Comparison of ENCODE assay signal across 10 mouse cellular contexts in the genomic region with DNA sequence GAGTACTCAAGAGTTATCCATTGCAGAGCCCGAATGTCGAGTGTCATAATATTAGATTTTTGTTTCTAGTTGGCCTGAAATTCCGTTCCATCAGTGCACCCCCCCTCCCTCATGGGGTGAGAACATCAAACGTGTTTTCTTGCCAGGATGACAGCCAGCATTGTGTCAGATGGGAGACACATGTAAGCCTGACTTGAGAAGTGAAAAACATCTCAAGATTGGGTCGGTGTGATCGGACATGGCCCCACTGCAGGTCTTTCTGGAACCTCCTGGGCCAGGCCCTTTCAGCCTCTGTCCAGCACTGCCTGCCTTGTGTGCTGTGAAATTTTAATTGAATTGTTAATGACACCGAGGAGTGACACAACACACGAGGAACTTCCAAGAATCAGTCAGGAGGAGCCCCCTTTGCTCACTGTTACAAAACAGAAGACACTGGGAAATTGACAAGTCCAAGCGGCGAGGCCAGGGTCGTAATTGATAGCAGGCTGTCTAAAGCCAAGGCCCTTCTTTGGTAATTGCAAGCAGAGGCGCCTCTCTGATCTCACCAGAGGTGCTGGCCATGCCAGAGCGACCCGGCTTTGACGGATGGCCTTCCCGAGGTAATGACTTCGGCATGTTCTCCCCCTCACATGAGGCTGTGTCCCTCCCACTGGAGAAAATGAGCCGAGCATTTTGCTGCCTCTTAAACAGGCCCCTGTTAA.
DNase-seq lines count a peak whose midpoint lies in the region; ATAC-seq and TF ChIP-seq lines count a peak whose summit lies in the region.
"Had no signal": no experiment of that assay in that cellular context is flagged by ENCODE, and none has a peak within 500 bp of the region (broad histone marks: within the 10 kb centered on the region; RNA-seq: fewer than 3 reads in every experiment).

No protein-coding gene starts in this region.

- no peak overlapping the region for H3K27ac ChIP-seq in hindbrain, embryonic 11.5 days (ENCODE audit: low read depth, low read length)
- H3K27ac ChIP-seq in hindbrain, embryonic 12.5 days: no peak overlapping the region
- no peak overlapping the region for H3K27ac ChIP-seq in midbrain, postnatal 0 days (ENCODE audit: low read depth, low read length)
- H3K27ac ChIP-seq: lung, embryonic 15.5 days had no signal

- peak; percentile 64 for DNase-seq in hindbrain, embryonic 11.5 days (ENCODE audit: low spot score)
- DNase-seq in embryo, embryonic 11 days: peak; percentile 88
- DNase-seq in gastrocnemius, postnatal 14 days: peak; percentile 42
- peak; percentile 12 for DNase-seq in midbrain, postnatal 0 days (ENCODE audit: low spot score)
- no peak for DNase-seq in urinary bladder, postnatal 10 days (ENCODE audit: low spot score)
- no peak for DNase-seq in heart, adult 9 months (ENCODE audit: low spot score in 2 of 2)
- no peak for DNase-seq in c-Kit-positive CD71-positive TER-119-positive erythroid progenitor cells, embryonic 14.5 days (ENCODE audit: low spot score)
- DNase-seq: right cerebral cortex, postnatal 25 days had no signal

- H3K4me1 ChIP-seq in hindbrain, embryonic 11.5 days (replicated peaks; ENCODE audit: control insufficient read depth, insufficient read depth, low read length): no peaks in the 10 kb centered on the region; the same call in 1 of the 2 replicates
- peaks cover 15% of the 10 kb centered on the region for H3K4me1 ChIP-seq in hindbrain, embryonic 12.5 days
- no peaks in the 10 kb centered on the region for H3K4me1 ChIP-seq in midbrain, postnatal 0 days (ENCODE audit: insufficient read depth, low read length)

- WGBS in hindbrain, embryonic 11.5 days: 10% methylated on average over 18 of the region's 18 CpGs
- 13% methylated on average over 18 of the region's 18 CpGs for WGBS in hindbrain, embryonic 12.5 days
- WGBS in midbrain, postnatal 0 days: 17% methylated on average over 18 of the region's 18 CpGs

- ATAC-seq in hindbrain, embryonic 11.5 days (ENCODE audit: low FRiP score): peak; percentile 51; the same call in 1 of the 2 replicates
- no peak for ATAC-seq in hindbrain, embryonic 12.5 days (ENCODE audit: low FRiP score)
- ATAC-seq in midbrain, postnatal 0 days (ENCODE audit: low FRiP score): no peak

- no peak for TF ChIP-seq CTCF in midbrain, postnatal 0 days (IDR thresholded peaks at IDR 0.05)

- no peak overlapping the region for H3K9ac ChIP-seq in hindbrain, embryonic 11.5 days (ENCODE audit: low read depth, low read length)
- no peak overlapping the region for H3K9ac ChIP-seq in hindbrain, embryonic 12.5 days
- no peak overlapping the region for H3K9ac ChIP-seq in midbrain, postnatal 0 days (replicated peaks; ENCODE audit: low read length, poor library complexity, severe bottlenecking)
- H3K9ac ChIP-seq: lung, embryonic 15.5 days had no signal

- no peak overlapping the region for H3K4me3 ChIP-seq in hindbrain, embryonic 11.5 days (ENCODE audit: low read depth, low read length)
- no peak overlapping the region for H3K4me3 ChIP-seq in hindbrain, embryonic 12.5 days
- no peak overlapping the region for H3K4me3 ChIP-seq in midbrain, postnatal 0 days (ENCODE audit: low read depth, low read length)
- H3K4me3 ChIP-seq: lung, embryonic 15.5 days had no signal

- no peaks in the 10 kb centered on the region for H3K9me3 ChIP-seq in hindbrain, embryonic 11.5 days (ENCODE audit: control insufficient read depth, low read length)
- no peaks in the 10 kb centered on the region for H3K9me3 ChIP-seq in hindbrain, embryonic 12.5 days (replicated peaks)
- H3K9me3 ChIP-seq in midbrain, postnatal 0 days (ENCODE audit: low read length): no peaks in the 10 kb centered on the region
- H3K9me3 ChIP-seq: lung, embryonic 15.5 days had no signal

- H3K36me3 ChIP-seq in hindbrain, embryonic 11.5 days (ENCODE audit: control insufficient read depth, insufficient read depth, low read length): no peaks in the 10 kb centered on the region
- no peaks in the 10 kb centered on the region for H3K36me3 ChIP-seq in hindbrain, embryonic 12.5 days
- no peaks in the 10 kb centered on the region for H3K36me3 ChIP-seq in midbrain, postnatal 0 days (ENCODE audit: insufficient read depth, low read length)
- H3K36me3 ChIP-seq: lung, embryonic 15.5 days had no signal

- intact Hi-C loops in gastrocnemius, postnatal 14 days (cut with DNase I; ENCODE audit: low total_unique reads): no loop called here

- H3K27me3 ChIP-seq in hindbrain, embryonic 11.5 days (ENCODE audit: control insufficient read depth, insufficient read depth, low read length): no peaks in the 10 kb centered on the region
- H3K27me3 ChIP-seq in hindbrain, embryonic 12.5 days: 0 out of 2 replicates have a peak, but pooled peaks cover 3% of the 10 kb centered on the region
- no peaks in the 10 kb centered on the region for H3K27me3 ChIP-seq in midbrain, postnatal 0 days (ENCODE audit: insufficient read depth, low read length)
- H3K27me3 ChIP-seq: lung, embryonic 15.5 days had no signal

- no peak overlapping the region for H3K4me2 ChIP-seq in hindbrain, embryonic 11.5 days (replicated peaks; ENCODE audit: low read depth, low read length)
- H3K4me2 ChIP-seq in hindbrain, embryonic 12.5 days (replicated peaks): no peak overlapping the region
- H3K4me2 ChIP-seq in midbrain, postnatal 0 days (ENCODE audit: low read depth, low read length, poor library complexity, severe bottlenecking): no peak overlapping the region
- H3K4me2 ChIP-seq: lung, embryonic 15.5 days had no signal

Comparison
In these comparisons a context has a peak if more than half of its experiments do, and no peak if none do; other contexts are left out.
1. DNase-seq: peak in hindbrain, embryonic 11.5 days (single experiment), embryo, embryonic 11 days (single experiment), gastrocnemius, postnatal 14 days (single experiment) and midbrain, postnatal 0 days (single experiment); none in urinary bladder, postnatal 10 days (single experiment), heart, adult 9 months (0 of 2) and c-Kit-positive CD71-positive TER-119-positive erythroid progenitor cells, embryonic 14.5 days (single experiment).